Mouse (Mus musculus) olfactory bulb, adult 2 months (tissue): ENCODE measurements at regions not wholly inside any gene's neighbourhood (a gene's known extent, or its start where the extent isn't known, plus 50 kb on each side); places are given as distances from the start of the nearest gene placed in this dataset.

Source experiments
- CTCF ChIP-seq: fragments of 200-500 bp; IDR thresholded peaks from 2 replicates; pipeline ENCODE4 v1.5.1; 2012; ENCODE audit warnings: low read depth, mild to moderate bottlenecking, low read length, moderate library complexity; ENCODE audit not compliant: insufficient read depth
- POLR2A ChIP-seq: fragments of 200-500 bp; IDR thresholded peaks from 2 replicates; pipeline ENCODE4 v1.6.1; 2012; ENCODE audit warnings: mild to moderate bottlenecking, low read depth, low read length, moderate library complexity; ENCODE audit not compliant: insufficient read depth

DNA sequence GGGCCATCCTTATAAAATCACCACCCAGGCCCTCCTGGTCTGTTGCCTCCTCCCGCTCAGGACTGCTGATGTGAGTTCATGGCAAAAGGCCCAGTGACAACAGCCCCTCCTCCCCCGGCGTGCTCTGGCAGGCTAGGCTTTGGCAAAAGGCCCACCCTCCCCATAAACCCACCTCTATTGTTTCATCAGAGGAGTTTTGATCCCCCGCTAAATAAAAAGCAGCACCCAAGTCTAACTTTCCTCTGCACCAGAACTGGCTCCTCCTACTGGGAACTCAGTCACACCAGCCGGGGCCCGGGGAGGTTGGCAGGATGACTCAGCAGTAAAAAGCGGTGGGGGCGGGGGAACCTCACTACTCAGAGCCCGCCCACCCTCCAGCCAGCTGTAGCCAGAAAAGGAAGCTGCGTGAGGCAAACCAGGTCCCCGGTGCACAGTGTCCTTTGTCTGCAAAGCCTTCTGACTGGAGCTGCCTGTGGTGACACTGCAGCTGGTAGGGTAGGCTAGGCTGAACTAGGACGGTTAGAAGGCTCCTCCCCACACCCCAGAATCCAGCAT lies 122.1 kb downstream of the Cpeb2 start:
- TF ChIP-seq CTCF (no peak), POLR2A (no peak)
